Mouse (Mus musculus): ENCODE results near the gene Gm29776. TPM values are rescaled to one million over a fixed set of nuclear protein-coding genes. Genes with fewer than 3 reads are reported as not detected.

Gm29776 gene
- not detected in 2 replicates for polyA plus RNA-seq (2021; fragmentation: Nextera tagmentation)
- long read RNA-seq, experiment 1: 0 reads
- long read RNA-seq, experiment 2: 0 reads

GRCm38 (mm10) chr14:54698733-54699132 lies at the start of gene Gm29776:
Gene Gm29776, minus strand, starts transcription at chr14:54698833.

GRCm38 (mm10) chr14:54712074-54712473 lies 13.4 kb upstream of the Gm29776 start, which contains the start of gene Cebpe:
Gene Cebpe, minus strand, starts transcription at chr14:54712174.

DNA sequence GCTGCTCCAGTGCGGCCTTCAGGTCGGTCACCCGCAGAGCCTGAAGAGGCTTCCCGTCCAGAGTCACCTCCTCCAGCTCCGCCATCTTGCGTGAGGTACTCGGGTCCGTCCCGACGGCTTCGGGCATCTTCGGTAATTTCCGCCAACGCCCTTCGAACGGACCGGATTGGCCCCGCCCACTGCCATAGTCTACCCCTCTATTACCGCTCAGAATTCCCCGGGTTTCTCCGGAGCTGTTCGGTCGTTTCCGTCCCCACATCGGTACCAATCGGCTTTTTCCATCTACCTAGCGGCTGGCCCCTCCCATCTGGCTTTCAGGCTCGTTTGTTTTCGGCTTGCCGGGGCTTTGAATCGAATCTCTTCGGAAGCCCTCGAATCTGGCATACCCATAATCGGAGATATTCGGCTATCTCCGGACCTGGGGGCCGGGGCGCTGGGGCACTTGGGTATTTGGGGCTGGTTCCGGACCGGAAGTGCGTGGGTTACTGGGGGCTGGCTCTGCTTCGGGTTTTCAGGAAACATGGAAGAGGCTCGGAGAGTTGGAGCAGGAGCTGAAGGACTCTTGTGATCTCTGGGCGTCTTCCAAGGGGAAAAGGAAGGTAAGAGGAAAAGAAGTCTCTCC lies 12.0 kb downstream of the Gm29776 start, which contains the start of gene Acin1:
Acin1 (minus strand) TSS at position 410 of the 622 bp plus-strand sequence.

DNA sequence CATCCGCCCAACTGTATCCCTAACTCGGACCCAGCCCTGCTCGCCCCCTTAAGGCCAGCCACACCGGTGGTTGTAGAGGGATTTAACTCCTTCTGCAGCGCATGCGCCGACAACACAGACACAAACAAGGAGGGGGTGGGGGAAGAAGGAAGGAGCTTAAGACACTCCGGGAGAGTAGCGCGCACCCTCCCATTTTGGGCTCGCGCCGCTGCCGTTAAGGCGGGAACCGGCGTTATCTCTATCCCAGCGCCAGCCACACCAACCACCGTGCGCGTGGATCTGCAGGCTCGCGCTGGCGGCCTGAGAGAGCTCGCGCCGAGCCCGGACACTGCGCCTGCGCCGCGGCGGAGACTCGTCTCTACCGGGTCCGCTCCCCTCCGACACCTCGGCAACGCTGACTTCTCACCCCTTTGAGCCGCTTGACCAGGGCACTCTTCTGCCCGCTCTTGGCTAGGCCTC lies 12.5 kb downstream of the Gm29776 start, which contains the start of gene 1700123O20Rik:
1700123O20Rik (plus strand) TSS at position 154 of the 459 bp plus-strand sequence.

Other genes starting within 250 kb of the Gm29776 start
- 7.2 and 18.6 TPM in 2 replicates for gene Lrp10, start 234.7 kb downstream of the Gm29776 start, polyA plus RNA-seq (2021; fragmentation: Nextera tagmentation)
- 8.8 and 13.8 TPM in 2 replicates for gene Rem2, start 222.7 kb downstream of the Gm29776 start, polyA plus RNA-seq (2021; fragmentation: Nextera tagmentation)
- gene Prmt5, start 181.3 kb downstream of the Gm29776 start, polyA plus RNA-seq (2021; fragmentation: Nextera tagmentation): 32.7 and 35.9 TPM in 2 replicates
- gene Haus4, start 144.2 kb downstream of the Gm29776 start, polyA plus RNA-seq (2021; fragmentation: Nextera tagmentation): 3.4 and 4.0 TPM in 2 replicates
- 0.34 and 0.49 TPM in 2 replicates for gene Ajuba, start 121.3 kb downstream of the Gm29776 start, polyA plus RNA-seq (2021; fragmentation: Nextera tagmentation)
- gene 4931414P19Rik, start 92.8 kb downstream of the Gm29776 start, polyA plus RNA-seq (2021; fragmentation: Nextera tagmentation): 1.6 and 3.0 TPM in 2 replicates
- 598 and 663 TPM in 2 replicates for gene Psmb5, start 80.8 kb downstream of the Gm29776 start, polyA plus RNA-seq (2021; fragmentation: Nextera tagmentation)
- 0.05 and 0.11 TPM in 2 replicates for gene Psmb11, start 77.4 kb downstream of the Gm29776 start, polyA plus RNA-seq (2021; fragmentation: Nextera tagmentation)
- not detected in 2 replicates for gene Gm17606, start 57.9 kb downstream of the Gm29776 start, polyA plus RNA-seq (2021; fragmentation: Nextera tagmentation)
- gene Cdh24, start 57.5 kb downstream of the Gm29776 start, polyA plus RNA-seq (2021; fragmentation: Nextera tagmentation): 0.64 and 0.83 TPM in 2 replicates
- 44.0 and 47.2 TPM in 2 replicates for gene 1700123O20Rik, start 12.6 kb downstream of the Gm29776 start, polyA plus RNA-seq (2021; fragmentation: Nextera tagmentation)
- gene Acin1, start 11.9 kb downstream of the Gm29776 start, polyA plus RNA-seq (2021; fragmentation: Nextera tagmentation): 28.3 and 32.9 TPM in 2 replicates
- gene Cebpe, start 13.3 kb upstream of the Gm29776 start, polyA plus RNA-seq (2021; fragmentation: Nextera tagmentation): not detected in 2 replicates
- 17.7 and 25.0 TPM in 2 replicates for gene Slc7a8, start 83.1 kb upstream of the Gm29776 start, polyA plus RNA-seq (2021; fragmentation: Nextera tagmentation)
- gene Rnf212b, start 115.3 kb upstream of the Gm29776 start, polyA plus RNA-seq (2021; fragmentation: Nextera tagmentation): 0.10 TPM in 1 of 2 replicates, not detected in the other
- 5.8 and 7.3 TPM in 2 replicates for gene Homez, start 172.1 kb upstream of the Gm29776 start, polyA plus RNA-seq (2021; fragmentation: Nextera tagmentation)
- 3.4 and 6.9 TPM in 2 replicates for gene Ppp1r3e, start 178.7 kb upstream of the Gm29776 start, polyA plus RNA-seq (2021; fragmentation: Nextera tagmentation)
- gene Bcl2l2, start 184.5 kb upstream of the Gm29776 start, polyA plus RNA-seq (2021; fragmentation: Nextera tagmentation): 7.9 and 8.1 TPM in 2 replicates
- not detected in 2 replicates for gene Gm20521, start 184.6 kb upstream of the Gm29776 start, polyA plus RNA-seq (2021; fragmentation: Nextera tagmentation)
- gene Pabpn1, start 193.7 kb upstream of the Gm29776 start, polyA plus RNA-seq (2021; fragmentation: Nextera tagmentation): 17.4 and 22.3 TPM in 2 replicates
- gene Slc22a17, start 214.3 kb upstream of the Gm29776 start, polyA plus RNA-seq (2021; fragmentation: Nextera tagmentation): 131 and 194 TPM in 2 replicates
- 0.77 and 5.0 TPM in 2 replicates for gene Efs, start 227.3 kb upstream of the Gm29776 start, polyA plus RNA-seq (2021; fragmentation: Nextera tagmentation)
- gene Il25, start 233.9 kb upstream of the Gm29776 start, polyA plus RNA-seq (2021; fragmentation: Nextera tagmentation): 0.10 and 0.20 TPM in 2 replicates
- gene Cmtm5, start 237.4 kb upstream of the Gm29776 start, polyA plus RNA-seq (2021; fragmentation: Nextera tagmentation): 87.7 and 132 TPM in 2 replicates